In the genomic region with DNA sequence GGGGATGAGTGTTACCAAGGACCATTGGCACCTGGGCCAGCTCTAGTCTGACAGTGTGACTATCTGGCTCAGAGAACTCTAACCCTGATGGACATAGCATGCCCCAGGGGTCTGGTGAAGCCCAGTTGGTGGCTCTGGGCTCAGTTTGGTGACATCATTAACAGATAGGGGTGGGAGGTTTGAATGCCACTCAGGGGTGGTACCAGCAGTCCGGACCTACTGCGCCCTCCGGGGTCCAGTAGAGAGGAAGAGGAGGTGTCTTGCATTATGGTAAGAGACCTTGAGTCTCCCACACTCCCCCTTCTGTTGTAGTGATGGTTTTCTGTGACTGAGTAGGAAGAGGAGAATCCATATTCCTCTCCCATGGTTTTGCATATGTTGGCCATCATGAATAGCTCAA, we compare ENCODE assay signal across 8 mouse cellular contexts. TPM values are rescaled to one million over a fixed set of nuclear protein-coding genes. Genes with fewer than 3 reads are reported as not detected.
A peak's percentile ranks its signal among the peaks of the same experiment; 100 is the strongest.
DNase-seq lines count a peak whose midpoint lies in the region; ATAC-seq lines count a peak whose summit lies in the region.

No protein-coding gene starts in this region.

- H3K27ac ChIP-seq in brown adipose tissue, adult 24 weeks (replicated peaks; ENCODE audit: low read depth, low read length), result no peak overlapping the region
- peak overlapping the region; percentile 50; the same call in 1 of the 2 replicates for H3K27ac ChIP-seq in hindbrain, embryonic 10.5 days
- H3K27ac ChIP-seq in midbrain, embryonic 12.5 days (replicated peaks), result no peak overlapping the region

- ATAC-seq in midbrain, embryonic 12.5 days (ENCODE audit: low FRiP score, low read depth), result no peak

- DNase-seq in kidney, adult 11 months, result peak; percentile 19
- DNase-seq in kidney, postnatal 14 days, result no peak
- DNase-seq in hindbrain, embryonic 10.5 days (ENCODE audit: low spot score), result no peak
- no peak for DNase-seq in left cerebral cortex, adult 9 months (ENCODE audit: low spot score in 2 of 2)
- no peak for DNase-seq in gastrocnemius, postnatal 36 days
- no peak for DNase-seq in adrenal gland, postnatal 4 days (ENCODE audit: low spot score in 2 of 2)

- H3K36me3 ChIP-seq in hindbrain, embryonic 10.5 days, result peaks cover 57% of the 10 kb centered on the region
- peaks cover 4% of the 10 kb centered on the region; the same call in 1 of the 2 replicates for H3K36me3 ChIP-seq in midbrain, embryonic 12.5 days

- H3K4me3 ChIP-seq in brown adipose tissue, adult 24 weeks (ENCODE audit: insufficient read depth, low read depth, low read length), result 0 out of 2 replicates have a peak overlapping the region, but pooled peaks have one; percentile 7
- peak overlapping the region; percentile 61 for H3K4me3 ChIP-seq in hindbrain, embryonic 10.5 days
- peak overlapping the region; percentile 81 for H3K4me3 ChIP-seq in midbrain, embryonic 12.5 days

- H3K27me3 ChIP-seq in hindbrain, embryonic 10.5 days (ENCODE audit: insufficient read depth, poor library complexity, severe bottlenecking), result peaks cover 9% of the 10 kb centered on the region
- peaks cover 8% of the 10 kb centered on the region for H3K27me3 ChIP-seq in midbrain, embryonic 12.5 days

- WGBS in hindbrain, embryonic 10.5 days, result 94% methylated on average over 3 of the region's 3 CpGs
- WGBS in midbrain, embryonic 12.5 days, result 92% methylated on average over 3 of the region's 3 CpGs

- peak overlapping the region; percentile 84; the same call in 1 of the 2 replicates for H3K9ac ChIP-seq in midbrain, embryonic 12.5 days (replicated peaks)

- H3K9me3 ChIP-seq in hindbrain, embryonic 10.5 days, result no peaks in the 10 kb centered on the region
- H3K9me3 ChIP-seq in midbrain, embryonic 12.5 days, result no peaks in the 10 kb centered on the region

- peaks cover 43% of the 10 kb centered on the region for H3K4me1 ChIP-seq in brown adipose tissue, adult 24 weeks (ENCODE audit: control insufficient read depth, insufficient read depth, insufficient read length, low read length)
- peaks cover 80% of the 10 kb centered on the region for H3K4me1 ChIP-seq in hindbrain, embryonic 10.5 days (replicated peaks)
- H3K4me1 ChIP-seq in midbrain, embryonic 12.5 days, result peaks cover 71% of the 10 kb centered on the region

- H3K4me2 ChIP-seq in midbrain, embryonic 12.5 days (replicated peaks), result peak overlapping the region; percentile 97

- intact Hi-C loops in gastrocnemius, postnatal 36 days (cut with DNase I), result no loop called here

RNA-seq across cellular contexts. Expression of a gene that starts 3.4 kb away (rescaled TPM):
- polyA plus RNA-seq in brown adipose tissue, adult 24 weeks (2012; ENCODE audit: insufficient read depth, insufficient read length, missing spikeins), result 8.8 and 12.1 TPM in 2 replicates
- polyA plus RNA-seq in hindbrain, embryonic 10.5 days (2016; fragmentation: Nextera tagmentation; extraction: Ambion mirVana), result 5.2 and 6.2 TPM in 2 replicates
- 10.8 and 11.8 TPM in 2 replicates for polyA plus RNA-seq in midbrain, embryonic 12.5 days (2016; fragmentation: Nextera tagmentation; extraction: Ambion mirVana)
- total RNA-seq in gastrocnemius, postnatal 36 days (2021), result 10 to 100 TPM; 18.4 to 22.2 TPM
- total RNA-seq in adrenal gland, postnatal 4 days (2021), result 10 to 100 TPM; 79.2 to 89.3 TPM

Comparison
In these comparisons a context has a peak if more than half of its experiments do, and no peak if none do; other contexts are left out.
1. H3K4me3 ChIP-seq: peak in every context shown above with its lines; median percentile 81 in midbrain, embryonic 12.5 days; 61 in hindbrain, embryonic 10.5 days; 7 in brown adipose tissue, adult 24 weeks.